Comparison of ENCODE assay signal across 10 mouse cellular contexts in the genomic region with DNA sequence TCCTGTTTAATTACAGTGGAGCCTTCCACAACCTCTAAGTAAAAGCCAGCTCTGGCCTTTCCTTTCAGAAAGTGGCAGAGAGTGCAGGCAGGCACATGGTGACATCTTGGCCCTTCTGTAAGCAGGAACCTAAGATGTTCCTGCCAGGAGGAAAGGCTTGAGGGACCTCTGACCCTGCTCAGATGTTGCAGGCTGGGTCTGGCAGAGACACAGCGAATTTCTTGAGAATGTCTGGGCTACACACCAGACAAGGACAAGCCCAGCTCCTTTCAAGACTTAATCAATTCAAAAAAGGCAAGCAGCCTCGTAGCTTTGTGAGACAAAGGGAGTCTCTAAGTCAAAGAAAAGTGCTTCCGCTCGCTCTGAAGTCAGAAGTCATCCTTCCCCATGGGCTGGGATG.
DNase-seq lines count a peak whose midpoint lies in the region; ATAC-seq lines count a peak whose summit lies in the region.
"Had no signal": no experiment of that assay in that cellular context is flagged by ENCODE, and none has a peak within 500 bp of the region (broad histone marks: within the 10 kb centered on the region; RNA-seq: fewer than 3 reads in every experiment).

No protein-coding gene starts in this region.

- no peak overlapping the region for H3K9ac ChIP-seq in neural tube, embryonic 13.5 days
- no peak overlapping the region for H3K9ac ChIP-seq in limb, embryonic 11.5 days (ENCODE audit: low read length)
- H3K9ac ChIP-seq: liver, embryonic 13.5 days had no signal

- no peak overlapping the region for H3K4me2 ChIP-seq in neural tube, embryonic 13.5 days
- H3K4me2 ChIP-seq in limb, embryonic 11.5 days (ENCODE audit: low read depth, severe bottlenecking) = no peak overlapping the region
- H3K4me2 ChIP-seq: liver, embryonic 13.5 days had no signal

- ATAC-seq in neural tube, embryonic 13.5 days (ENCODE audit: low read depth) = 0 out of 2 replicates have a peak, but pooled peaks have one; percentile 29
- no peak for ATAC-seq in limb, embryonic 11.5 days (ENCODE audit: insufficient number of reproducible peaks, low FRiP score, low TSS enrichment, low read depth)

- no peaks in the 10 kb centered on the region for H3K27me3 ChIP-seq in neural tube, embryonic 13.5 days
- H3K27me3 ChIP-seq in limb, embryonic 11.5 days (ENCODE audit: control insufficient read depth, insufficient read depth, low read length) = no peaks in the 10 kb centered on the region
- H3K27me3 ChIP-seq: liver, embryonic 13.5 days had no signal

- DNase-seq in adrenal gland, postnatal 14 days = peak; percentile 11
- DNase-seq in adrenal gland, adult 18-20 months (ENCODE audit: low spot score in 2 of 2) = no peak
- no peak for DNase-seq in neural tube, embryonic 10.5 days (ENCODE audit: extremely low spot score, low spot score)
- peak; percentile 26 for DNase-seq in limb, embryonic 11.5 days (ENCODE audit: low spot score)
- no peak for DNase-seq in layer of hippocampus, adult 9-10 months (ENCODE audit: low spot score)
- no peak for DNase-seq in right cerebral cortex, postnatal 10 days (ENCODE audit: low spot score in 2 of 2)
- DNase-seq in retina, embryonic 14.5 days (ENCODE audit: low spot score) = no peak
- DNase-seq: liver, embryonic 13.5 days had no signal

- no peak overlapping the region for H3K27ac ChIP-seq in neural tube, embryonic 13.5 days (replicated peaks)
- H3K27ac ChIP-seq in limb, embryonic 11.5 days (replicated peaks; ENCODE audit: low read depth, low read length) = no peak overlapping the region
- H3K27ac ChIP-seq: kidney, postnatal 0 days; liver, embryonic 13.5 days had no signal

- whole genome bisulfite sequencing in neural tube, embryonic 13.5 days = 16% methylated on average over 4 of the region's 4 CpGs
- 25% methylated on average over 4 of the region's 4 CpGs for WGBS in limb, embryonic 11.5 days

- no peak overlapping the region for H3K4me3 ChIP-seq in neural tube, embryonic 13.5 days
- no peak overlapping the region for H3K4me3 ChIP-seq in limb, embryonic 11.5 days (ENCODE audit: low read depth, low read length)
- H3K4me3 ChIP-seq: liver, embryonic 13.5 days had no signal

- no peaks in the 10 kb centered on the region for H3K9me3 ChIP-seq in neural tube, embryonic 13.5 days
- no peaks in the 10 kb centered on the region for H3K9me3 ChIP-seq in limb, embryonic 11.5 days (ENCODE audit: control insufficient read depth, low read length)

- peaks cover 30% of the 10 kb centered on the region for H3K4me1 ChIP-seq in neural tube, embryonic 13.5 days (replicated peaks)
- H3K4me1 ChIP-seq in limb, embryonic 11.5 days (ENCODE audit: control insufficient read depth, insufficient read depth, low read length) = peaks cover 14% of the 10 kb centered on the region
- H3K4me1 ChIP-seq: liver, embryonic 13.5 days had no signal

- no peaks in the 10 kb centered on the region for H3K36me3 ChIP-seq in neural tube, embryonic 13.5 days
- H3K36me3 ChIP-seq in limb, embryonic 11.5 days (ENCODE audit: control insufficient read depth, insufficient read depth, low read length) = no peaks in the 10 kb centered on the region
- H3K36me3 ChIP-seq: liver, embryonic 13.5 days had no signal

Comparison
In these comparisons a context has a peak if more than half of its experiments do, and no peak if none do; other contexts are left out.
1. DNase-seq: peak in adrenal gland, postnatal 14 days (single experiment) and limb, embryonic 11.5 days (single experiment); none in adrenal gland, adult 18-20 months (0 of 2), neural tube, embryonic 10.5 days (single experiment), layer of hippocampus, adult 9-10 months (single experiment), right cerebral cortex, postnatal 10 days (0 of 2) and retina, embryonic 14.5 days (single experiment).